Mouse (Mus musculus): ENCODE measurements around the gene Krt27.

Krt27 gene

DNA sequence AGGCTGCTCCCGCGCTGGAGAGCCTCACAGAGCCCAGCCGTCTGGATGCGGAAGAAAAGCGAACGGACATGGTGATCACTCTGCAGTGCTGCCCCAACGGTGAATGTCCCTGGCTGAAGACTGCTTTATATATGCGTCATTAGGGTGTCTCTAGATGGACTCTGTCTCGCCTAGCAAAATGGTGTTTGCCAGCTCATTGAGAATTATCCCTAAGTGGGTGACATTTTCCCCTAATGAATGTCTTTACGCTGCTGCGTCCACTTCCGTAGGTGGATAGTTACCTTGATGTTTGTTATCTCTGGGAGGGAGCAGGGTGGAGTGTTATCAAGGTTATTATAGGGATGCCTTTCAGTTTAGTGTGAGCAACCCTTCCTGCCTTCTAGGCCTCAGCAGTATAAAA is at the start of gene Krt27:
Gene Krt27 (minus strand): TSS at position 101 of the 400 bp plus-strand sequence.
- no peak for DNase-seq (ENCODE audit: low spot score)

- DNase-seq (ENCODE audit: low spot score): no peak
Observed at GRCm38 (mm10) chr11:99399956-99400549, 49.1 kb upstream of the Krt27 start.

GRCm38 (mm10) chr11:99398832-99399231 is 47.9 kb upstream of the Krt27 start:
- DNase-seq (ENCODE audit: low spot score): no peak

DNA sequence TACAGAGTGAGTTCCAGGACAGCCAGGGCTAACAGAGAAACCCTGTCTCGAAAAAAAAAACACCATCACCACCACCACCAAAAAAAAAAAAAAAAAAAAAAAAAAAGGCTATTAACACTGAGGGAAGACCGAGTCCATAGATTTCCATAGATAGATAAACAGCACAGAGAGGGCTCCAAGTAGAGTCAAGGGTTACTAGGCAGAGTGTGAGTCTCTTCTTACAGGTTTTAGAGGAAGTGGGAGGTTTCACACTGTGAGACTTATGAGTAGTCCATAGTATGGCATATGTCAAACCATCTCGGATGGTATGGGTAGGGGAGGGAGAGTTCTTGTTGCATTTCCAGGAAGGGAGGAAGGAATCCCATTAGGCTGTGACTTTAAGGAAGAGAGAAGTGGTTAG is 47.2 kb upstream of the Krt27 start:
- no peak for DNase-seq (ENCODE audit: low spot score)

DNA sequence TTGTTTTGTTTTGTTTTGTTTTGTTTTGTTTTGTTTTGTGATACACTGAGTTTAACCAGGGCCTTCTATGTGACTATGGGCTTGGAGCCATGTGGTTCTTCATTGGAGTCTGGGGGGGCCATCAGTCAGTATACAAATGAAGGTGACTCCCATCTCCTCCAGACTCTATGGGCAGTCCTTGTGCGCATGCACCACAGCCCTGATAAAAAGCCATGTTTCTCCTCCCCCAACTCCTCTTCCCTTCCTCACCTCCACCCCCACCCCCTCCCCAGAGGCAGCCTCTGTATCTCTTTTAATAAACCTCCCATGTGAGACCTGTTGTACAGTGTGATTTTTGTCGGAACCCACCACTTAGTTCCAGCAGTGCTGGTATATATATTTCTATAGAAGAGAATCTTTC is 45.8 kb upstream of the Krt27 start:
- no peak for DNase-seq (ENCODE audit: low spot score)

DNA sequence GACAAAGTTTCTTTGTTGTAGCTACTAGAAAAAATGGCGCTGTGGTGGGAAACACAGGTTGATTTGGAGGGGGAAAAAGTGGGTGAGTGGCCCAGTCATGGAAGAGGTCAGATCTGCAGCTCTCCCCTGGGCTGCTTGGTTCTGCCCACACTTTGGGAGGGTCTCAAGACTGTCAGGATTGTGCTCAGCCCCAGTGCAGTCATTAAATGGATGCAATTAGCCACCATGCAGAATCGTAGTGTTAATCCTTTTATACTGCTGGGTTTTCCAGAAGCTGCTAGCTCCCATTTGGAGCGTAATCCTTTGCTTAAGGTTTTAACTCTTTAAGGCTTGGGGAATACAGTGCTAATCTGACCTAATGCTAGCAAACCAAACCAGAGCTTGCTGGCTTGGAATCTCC is 45.1 kb upstream of the Krt27 start:
- no peak for DNase-seq (ENCODE audit: low spot score)

DNA sequence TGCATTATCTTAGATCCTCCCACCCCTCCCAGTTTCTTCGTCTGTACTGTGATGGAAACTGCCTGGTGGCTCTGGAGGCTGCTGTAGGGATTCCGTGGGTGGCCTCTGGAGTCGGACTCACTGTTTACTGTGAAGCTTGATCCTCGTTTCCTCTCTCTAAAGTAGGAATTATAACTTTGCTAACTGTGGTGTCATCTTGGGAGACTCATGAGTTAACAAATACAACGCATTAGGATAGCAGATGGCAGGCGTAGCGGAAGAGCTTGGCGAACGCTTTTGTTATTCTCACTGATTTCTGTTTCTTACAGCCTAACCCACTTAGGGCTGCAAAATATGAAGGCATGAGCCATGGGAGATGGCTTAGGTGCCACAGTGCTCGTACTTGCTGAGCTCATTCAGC is 41.6 kb upstream of the Krt27 start:
- no peak for DNase-seq (ENCODE audit: low spot score)

DNA sequence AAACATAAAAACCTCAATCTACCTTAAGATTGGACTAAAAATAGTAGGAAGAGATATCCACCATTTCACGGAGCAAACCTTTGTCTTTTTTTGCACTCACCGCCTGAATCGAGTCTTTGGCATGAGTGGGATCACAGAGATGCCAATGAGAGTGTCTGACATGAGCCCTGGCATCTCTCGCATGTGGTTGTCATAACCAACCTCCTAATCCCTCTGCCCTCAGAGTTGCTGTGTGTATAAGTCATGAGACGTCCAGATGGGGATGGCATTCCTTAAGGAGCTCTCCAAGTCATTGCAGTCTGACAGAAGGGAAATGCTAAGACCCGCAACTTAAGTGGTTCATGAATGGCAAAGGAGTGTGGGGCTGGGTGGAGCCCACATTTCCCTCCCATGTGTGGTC is 40.5 kb upstream of the Krt27 start:
- DNase-seq (ENCODE audit: low spot score): no peak

GRCm38 (mm10) chr11:99390866-99391265 is 40.0 kb upstream of the Krt27 start:
- no peak for DNase-seq (ENCODE audit: low spot score)

DNA sequence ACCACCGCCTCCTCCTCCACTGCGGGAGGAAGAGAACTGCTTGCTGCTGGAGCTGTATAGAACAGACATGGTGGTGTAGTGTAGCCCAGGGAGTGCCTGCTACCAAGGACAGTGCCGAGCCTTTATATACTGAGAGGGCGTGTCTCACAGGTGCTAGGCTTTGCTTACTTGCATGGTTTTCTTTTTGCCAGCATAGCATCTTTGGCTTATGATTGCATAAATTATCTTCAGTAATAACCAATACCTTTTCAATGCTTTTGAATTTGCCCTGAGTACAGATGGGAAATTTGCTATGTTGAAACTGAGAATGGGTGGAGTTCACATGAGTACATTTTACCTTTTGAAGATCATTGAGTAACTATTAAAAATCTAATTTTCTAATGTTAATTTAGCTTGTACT is 38.4 kb upstream of the Krt27 start, which contains the start of gene Krt10:
Gene Krt10 (minus strand): TSS at position 101 of the 400 bp plus-strand sequence.
- no peak for DNase-seq (ENCODE audit: low spot score)

DNA sequence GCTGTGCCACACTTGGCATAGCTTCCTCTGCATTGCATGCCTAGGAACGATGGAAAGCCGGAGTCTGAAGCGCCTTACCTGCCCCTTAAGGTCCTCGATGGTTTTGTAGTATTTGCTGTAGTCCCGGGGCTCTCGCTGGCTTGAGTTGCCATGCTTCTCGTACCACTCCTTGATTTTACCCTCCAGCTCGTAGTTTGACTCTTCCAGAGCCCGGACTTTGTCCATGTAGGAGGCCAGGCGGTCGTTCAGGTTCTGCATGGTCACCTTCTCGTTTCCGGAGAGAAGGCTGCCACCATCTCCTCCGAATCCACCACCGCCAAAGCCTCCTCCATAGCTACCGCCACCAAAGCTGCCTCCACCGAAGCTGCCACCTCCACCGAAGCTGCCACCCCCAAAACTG is 37.8 kb upstream of the Krt27 start:
- DNase-seq (ENCODE audit: low spot score): no peak

- peak; percentile 87 for DNase-seq (ENCODE audit: low spot score)
Observed at GRCm38 (mm10) chr11:99385813-99386721, 35.2 kb upstream of the Krt27 start.

DNA sequence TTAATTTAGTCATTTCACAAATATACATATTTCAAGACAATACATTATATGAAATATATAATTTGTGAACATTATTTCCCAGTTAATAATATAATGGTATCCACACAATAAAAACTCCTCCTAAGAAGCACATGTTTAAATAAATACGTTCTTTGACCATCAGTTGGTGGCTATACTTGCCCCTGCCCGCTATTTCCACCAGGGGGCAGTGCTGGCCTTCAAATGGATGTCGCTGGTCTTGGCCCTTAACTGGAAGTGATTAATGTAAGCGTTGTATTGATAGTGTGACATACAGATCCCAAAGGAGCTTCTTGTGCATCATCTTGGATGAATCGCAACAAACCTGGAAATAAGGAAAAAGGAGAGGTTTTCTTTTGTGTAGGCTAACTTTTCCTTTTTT is 28.7 kb upstream of the Krt27 start:
- peak; percentile 87 for DNase-seq (ENCODE audit: low spot score)

GRCm38 (mm10) chr11:99374803-99375202 is 23.9 kb upstream of the Krt27 start, which contains the start of gene Krt28:
Gene Krt28, minus strand, starts transcription at chr11:99374903.
- no peak for DNase-seq (ENCODE audit: low spot score)

GRCm38 (mm10) chr11:99369853-99370451 is 19.0 kb upstream of the Krt27 start:
- DNase-seq (ENCODE audit: low spot score): no peak

GRCm38 (mm10) chr11:99369229-99369628 is 18.3 kb upstream of the Krt27 start:
- peak; percentile 15 for DNase-seq (ENCODE audit: low spot score)

DNA sequence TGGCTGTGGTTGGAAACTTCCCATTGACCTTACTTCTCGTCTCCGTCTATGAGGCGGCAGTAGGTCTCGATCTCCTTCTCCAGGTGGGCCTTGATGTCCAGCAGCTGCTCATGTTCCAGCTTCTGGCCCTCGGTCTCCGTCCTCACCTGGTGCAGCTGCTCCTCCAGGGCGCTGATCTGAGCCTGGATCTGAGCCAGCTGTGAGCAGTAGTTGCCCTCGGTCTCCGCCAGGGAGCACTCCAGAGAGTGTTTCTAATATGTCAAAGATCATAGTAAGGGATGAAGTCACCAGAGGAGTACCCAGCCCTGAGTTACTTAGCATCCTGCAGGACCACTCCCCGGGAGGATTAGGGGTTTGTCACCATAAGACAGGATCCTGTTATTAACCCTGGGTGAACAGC is 15.9 kb upstream of the Krt27 start:
- DNase-seq (ENCODE audit: low spot score): peak; percentile 16

DNA sequence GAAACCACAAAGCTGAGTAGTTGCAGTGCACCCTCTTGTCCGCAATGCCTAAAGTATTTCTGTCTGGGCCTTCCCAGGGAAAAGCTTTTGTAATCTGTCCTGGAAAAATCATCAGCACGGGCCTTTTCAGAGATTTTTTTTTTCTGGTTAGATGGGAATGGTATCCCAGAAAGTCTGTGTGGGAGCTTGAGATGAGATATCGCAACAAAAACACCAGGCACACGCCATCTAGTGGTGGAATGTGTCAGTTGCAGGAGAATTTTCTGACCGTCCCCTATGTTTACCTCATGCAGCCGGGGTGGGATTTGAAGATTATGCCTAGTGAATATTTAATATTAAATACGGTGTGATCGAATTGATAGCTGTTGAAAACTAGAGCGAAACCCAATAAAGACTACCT is 13.5 kb upstream of the Krt27 start:
- DNase-seq (ENCODE audit: low spot score): peak; percentile 40

GRCm38 (mm10) chr11:99361423-99361822 is 10.5 kb upstream of the Krt27 start:
- DNase-seq (ENCODE audit: low spot score): no peak

GRCm38 (mm10) chr11:99339299-99339847 is 11.5 kb downstream of the Krt27 start:
- no peak for DNase-seq (ENCODE audit: low spot score)

GRCm38 (mm10) chr11:99337866-99338265 is 13.0 kb downstream of the Krt27 start, which contains the start of gene Krt26:
Gene Krt26, minus strand, starts transcription at chr11:99337966.
- DNase-seq (ENCODE audit: low spot score): no peak

- no peak for DNase-seq (ENCODE audit: low spot score)
Observed at GRCm38 (mm10) chr11:99333426-99333825, 17.5 kb downstream of the Krt27 start.

DNA sequence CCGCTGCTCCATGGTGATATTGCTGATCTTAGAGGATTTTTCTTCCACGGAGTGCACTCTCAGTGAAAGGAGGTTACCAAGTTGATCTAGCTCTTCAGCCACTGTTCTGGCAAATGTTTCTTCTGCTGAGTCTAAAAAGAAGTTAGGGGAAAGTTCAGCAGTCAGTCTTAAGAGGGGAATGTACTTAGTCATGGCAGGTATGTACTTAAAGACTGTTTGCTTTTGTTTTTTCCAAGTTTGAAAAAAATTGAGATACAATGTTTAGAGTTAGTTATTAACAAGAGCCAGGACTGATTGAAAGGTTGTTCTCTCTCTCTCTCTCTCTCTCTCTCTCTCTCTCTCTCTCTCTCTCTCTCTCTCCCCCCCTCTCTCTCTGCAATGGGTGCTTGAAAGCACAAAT is 21.2 kb downstream of the Krt27 start:
- DNase-seq (ENCODE audit: low spot score): no peak
